In genomic region chr7:73954441-73954840, GRCm38 (mm10) we compare ENCODE assay signal across 10 mouse cellular contexts. TPM values are rescaled to one million over a fixed set of nuclear protein-coding genes. Genes with fewer than 3 reads are reported as not detected.
DNase-seq lines count a peak whose midpoint lies in the region; ATAC-seq and TF ChIP-seq lines count a peak whose summit lies in the region.
"Had no signal": no experiment of that assay in that cellular context is flagged by ENCODE, and none has a peak within 500 bp of the region (broad histone marks: within the 10 kb centered on the region; RNA-seq: fewer than 3 reads in every experiment).

No protein-coding gene starts in this region.

- no peak overlapping the region for H3K9ac ChIP-seq in stomach, postnatal 0 days (ENCODE audit: low read length)
- H3K9ac ChIP-seq: heart, embryonic 15.5 days; liver, embryonic 14.5 days had no signal

- no peaks in the 10 kb centered on the region for H3K4me1 ChIP-seq in stomach, postnatal 0 days (replicated peaks; ENCODE audit: control insufficient read depth, insufficient read depth)

- intact Hi-C loops in gastrocnemius, adult 2 months (cut with DNase I) = no loop called here
- intact Hi-C loops in heart, postnatal 36 days (cut with DNase I) = no loop called here

- no peaks in the 10 kb centered on the region for H3K9me3 ChIP-seq in stomach, postnatal 0 days (ENCODE audit: control insufficient read depth, low read length)
- H3K9me3 ChIP-seq: heart, embryonic 15.5 days had no signal

- 49% methylated on average over 5 of the region's 5 CpGs for WGBS in stomach, postnatal 0 days

- no peaks in the 10 kb centered on the region for H3K27me3 ChIP-seq in stomach, postnatal 0 days (ENCODE audit: control insufficient read depth, insufficient read depth, low read length)
- H3K27me3 ChIP-seq: heart, embryonic 15.5 days had no signal

- H3K4me2 ChIP-seq in stomach, postnatal 0 days (replicated peaks; ENCODE audit: low read depth) = no peak overlapping the region
- H3K4me2 ChIP-seq: heart, embryonic 15.5 days had no signal

- H3K4me3 ChIP-seq in gastrocnemius, adult 2 months = no peak overlapping the region
- no peak overlapping the region for H3K4me3 ChIP-seq in stomach, postnatal 0 days (ENCODE audit: low read depth, low read length)
- H3K4me3 ChIP-seq: heart, embryonic 15.5 days had no signal

- peak; percentile 69 for DNase-seq in gastrocnemius, adult 2 months
- no peak for DNase-seq in gastrocnemius, adult 18-20 months (ENCODE audit: low spot score)
- DNase-seq in right cerebral cortex, postnatal 4 days = peak; percentile 48
- DNase-seq in right cerebral cortex, postnatal 14 days = no peak
- peak; percentile 14 to 55 for DNase-seq in heart, postnatal 36 days
- DNase-seq in stomach, postnatal 0 days (ENCODE audit: low spot score) = peak; percentile 18
- DNase-seq in thymus, postnatal 25 days = no peak
- no peak for DNase-seq in spleen, postnatal 14 days (ENCODE audit: low spot score in 2 of 2)

- ATAC-seq in stomach, postnatal 0 days (ENCODE audit: low FRiP score, low TSS enrichment) = no peak

- H3K27ac ChIP-seq in gastrocnemius, adult 2 months = no peak overlapping the region
- H3K27ac ChIP-seq in stomach, postnatal 0 days (replicated peaks) = no peak overlapping the region
- H3K27ac ChIP-seq: heart, embryonic 15.5 days; liver, embryonic 14.5 days had no signal

- no peaks in the 10 kb centered on the region for H3K36me3 ChIP-seq in stomach, postnatal 0 days (ENCODE audit: control insufficient read depth, insufficient read depth, low read length)
- H3K36me3 ChIP-seq: heart, embryonic 15.5 days had no signal

- TF ChIP-seq EP300 in stomach, postnatal 0 days (optimal IDR thresholded peaks at IDR 0.05) = no peak

- TF ChIP-seq CTCF in gastrocnemius, adult 2 months (IDR thresholded peaks at IDR 0.05) = no peak
- TF ChIP-seq CTCF in stomach, postnatal 0 days (IDR thresholded peaks at IDR 0.05; ENCODE audit: low read depth) = no peak

RNA-seq across cellular contexts. Expression of gene St8sia2, which starts 59.0 kb away (rescaled TPM):
- under 1 TPM; 0.33 to 0.42 TPM for total RNA-seq in gastrocnemius, adult 2 months (2021)
- under 1 TPM; 0.09 to 0.24 TPM for total RNA-seq in gastrocnemius, adult 18-20 months (2021)
- total RNA-seq in heart, postnatal 36 days (2021) = under 1 TPM; 0.19 TPM
- 1.0 and 1.6 TPM in 2 replicates for polyA plus RNA-seq in stomach, postnatal 0 days (2015; fragmentation: Nextera tagmentation; extraction: Ambion mirVana)

Comparison
In these comparisons a context has a peak if more than half of its experiments do, and no peak if none do; other contexts are left out.
1. DNase-seq: peak in gastrocnemius, adult 2 months (single experiment), right cerebral cortex, postnatal 4 days (single experiment), heart, postnatal 36 days (2 of 2) and stomach, postnatal 0 days (single experiment); none in gastrocnemius, adult 18-20 months (single experiment), right cerebral cortex, postnatal 14 days (single experiment), thymus, postnatal 25 days (single experiment) and spleen, postnatal 14 days (0 of 2).